Mouse (Mus musculus): ENCODE results near the gene Huwe1.
A peak's percentile ranks its signal among the peaks of the same experiment; 100 is the strongest.

Huwe1 gene

GRCm38 (mm10) chrX:151800701-151801511 lies at the start of gene Huwe1:
Gene Huwe1, plus strand, starts transcription at chrX:151800807.
- DNase-seq: peak; percentile 53

- no peak for DNase-seq
Measured at GRCm38 (mm10) chrX:151780348-151780747, 20.3 kb upstream of the Huwe1 start.

GRCm38 (mm10) chrX:151782939-151783338 lies 17.7 kb upstream of the Huwe1 start:
- DNase-seq: no peak

DNA sequence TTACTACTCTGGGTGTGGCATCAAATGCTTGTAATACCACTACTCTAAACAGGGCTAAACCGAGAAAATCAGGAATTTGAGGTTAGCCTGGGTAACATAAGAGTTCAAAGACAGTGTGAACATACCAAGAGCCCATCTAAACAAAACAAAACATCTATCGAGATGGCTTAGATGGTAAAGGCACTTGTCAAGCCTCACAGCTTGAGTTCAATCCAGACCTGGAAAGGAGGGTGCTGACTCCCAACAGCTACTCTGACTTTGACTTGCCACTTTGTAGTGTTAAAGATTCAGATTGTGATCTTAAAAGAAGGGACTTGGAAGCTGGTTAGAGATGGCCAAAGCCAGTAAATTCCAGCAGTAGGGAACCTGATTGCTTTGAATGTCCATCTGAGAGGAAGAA lies 7.8 kb upstream of the Huwe1 start:
- no peak for DNase-seq

DNA sequence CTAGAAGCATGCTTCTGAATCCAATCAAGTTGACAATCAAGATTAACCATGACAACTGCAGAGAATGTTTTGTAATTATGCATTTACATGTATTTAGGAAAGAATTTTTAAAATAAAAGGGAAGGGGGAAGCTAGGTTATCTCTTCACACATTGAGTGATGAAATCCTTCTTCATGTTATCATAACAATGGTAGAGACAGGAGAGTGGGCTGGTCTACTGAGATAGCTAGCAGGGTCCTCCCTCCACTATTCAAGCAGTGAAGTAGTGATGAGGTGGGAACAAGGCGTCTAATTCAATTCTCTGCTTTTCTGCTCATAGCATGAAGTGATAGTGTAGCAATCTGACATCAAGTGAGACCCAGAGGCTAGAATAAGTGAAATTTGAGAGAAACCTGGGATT lies 2.6 kb upstream of the Huwe1 start:
- DNase-seq: no peak

DNA sequence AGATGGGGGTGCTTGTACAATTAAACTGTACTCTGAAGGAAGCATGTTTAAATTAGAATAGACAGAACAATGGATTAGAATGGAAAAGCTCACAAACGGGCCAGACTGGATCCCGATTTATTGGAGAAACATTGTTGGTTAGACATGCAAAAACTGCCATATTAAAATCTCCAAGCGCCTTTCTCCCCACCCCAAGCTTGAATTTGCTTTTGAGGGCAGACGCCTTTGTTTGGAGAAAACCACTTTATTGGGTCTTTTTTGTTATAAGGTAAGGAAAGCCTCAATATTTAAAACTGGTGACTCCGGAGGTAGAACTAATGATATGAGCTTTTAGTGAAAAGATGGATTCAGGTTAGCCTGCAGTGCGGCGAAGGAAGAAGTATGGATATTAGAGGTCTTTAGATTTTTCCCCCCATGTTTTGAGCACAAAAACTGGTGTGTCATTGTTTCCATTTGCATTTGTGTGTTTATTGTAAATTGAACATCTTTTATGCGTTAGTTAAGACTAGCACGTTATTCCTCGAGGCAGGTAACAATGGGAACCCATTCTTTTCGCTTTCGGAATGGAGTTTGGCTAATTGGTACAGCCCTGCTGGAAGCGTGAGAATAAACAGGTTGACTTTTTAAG lies 1.8 kb downstream of the Huwe1 start:
- DNase-seq: peak; percentile 1

DNA sequence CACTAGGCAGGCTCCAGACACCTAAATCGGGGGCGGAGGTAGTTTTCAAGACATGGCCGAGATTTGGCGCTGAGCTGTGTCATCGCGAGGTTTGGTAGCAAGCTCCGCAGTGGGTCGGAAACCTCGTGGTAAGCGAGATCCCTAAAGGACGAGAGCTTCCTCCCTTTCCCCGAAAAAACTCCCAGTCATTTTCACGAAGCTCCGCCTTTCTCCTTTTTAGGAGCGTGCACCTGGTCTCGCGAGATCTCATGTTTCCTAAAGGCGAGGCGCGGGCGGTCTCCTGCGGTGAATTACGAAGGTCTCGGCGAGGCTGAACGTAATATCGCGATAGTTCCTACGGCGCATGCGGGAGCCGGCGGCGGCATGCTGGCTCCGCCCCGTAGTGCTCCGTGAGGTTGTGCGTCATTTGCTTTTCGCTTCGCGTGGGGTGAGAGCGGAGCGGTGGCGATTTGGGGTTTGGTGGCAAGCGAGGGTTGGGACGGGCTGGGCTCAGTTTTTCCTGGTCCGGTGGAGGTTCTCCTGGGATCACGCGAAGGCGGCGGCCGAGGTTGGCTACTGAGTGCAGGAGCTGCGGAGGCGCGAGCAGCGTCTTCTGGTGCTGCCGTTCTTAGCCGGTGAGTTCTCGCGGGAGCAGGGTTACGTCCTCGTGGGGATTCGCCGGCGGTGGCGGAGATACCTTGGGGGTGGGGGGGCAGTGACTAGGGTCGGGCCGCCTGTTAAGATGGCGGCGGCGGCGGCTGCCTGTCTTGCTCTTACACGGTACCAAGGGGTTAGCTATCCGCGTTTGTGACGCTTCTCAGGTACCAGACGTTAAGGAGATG lies 2.6 kb downstream of the Huwe1 start:
- peak; percentile 90 for DNase-seq

DNA sequence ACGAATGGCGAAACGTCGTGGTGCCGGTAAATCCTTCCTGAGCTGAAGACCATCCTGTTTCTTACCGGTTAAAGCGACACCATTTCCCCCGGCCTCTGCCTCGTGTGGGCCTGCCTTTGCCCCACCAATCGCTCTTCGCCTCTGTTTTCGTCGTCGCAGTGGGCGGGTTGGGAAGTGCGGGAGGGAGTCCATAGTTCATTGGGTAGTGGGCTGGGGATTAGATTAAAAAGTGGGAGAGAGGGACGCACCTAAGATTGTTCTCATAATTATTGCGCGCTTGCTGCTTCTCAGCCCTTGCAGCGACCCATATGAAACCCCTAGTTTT lies 3.1 kb downstream of the Huwe1 start:
- peak; percentile 59 for DNase-seq

GRCm38 (mm10) chrX:151804388-151804787 lies 3.8 kb downstream of the Huwe1 start:
- no peak for DNase-seq

- no peak for DNase-seq
Measured at GRCm38 (mm10) chrX:151811481-151811880, 10.9 kb downstream of the Huwe1 start.

GRCm38 (mm10) chrX:151813656-151814055 lies 13.0 kb downstream of the Huwe1 start:
- DNase-seq: no peak

GRCm38 (mm10) chrX:151817712-151818111 lies 17.1 kb downstream of the Huwe1 start:
- no peak for DNase-seq

- no peak for DNase-seq
Measured at GRCm38 (mm10) chrX:151828971-151829370, 28.4 kb downstream of the Huwe1 start.

DNA sequence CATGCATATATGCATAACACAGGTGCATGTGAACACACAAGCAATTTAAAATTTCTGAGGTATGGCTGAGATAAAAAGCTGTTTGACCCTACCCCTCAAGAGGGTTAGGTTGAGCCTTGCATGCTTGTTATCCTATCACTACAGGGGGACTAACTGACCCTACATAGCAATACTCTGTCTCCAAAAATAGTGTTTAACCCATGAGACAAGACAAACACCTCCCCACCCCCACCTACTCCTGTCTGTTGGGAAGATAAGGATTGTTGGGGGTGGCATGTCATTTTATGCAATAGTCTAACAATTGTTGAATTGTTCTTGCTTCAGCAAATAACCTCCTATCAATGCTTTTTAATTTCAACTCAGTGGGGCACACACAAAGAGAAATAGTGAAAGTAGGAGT lies 30.7 kb downstream of the Huwe1 start:
- no peak for DNase-seq

DNA sequence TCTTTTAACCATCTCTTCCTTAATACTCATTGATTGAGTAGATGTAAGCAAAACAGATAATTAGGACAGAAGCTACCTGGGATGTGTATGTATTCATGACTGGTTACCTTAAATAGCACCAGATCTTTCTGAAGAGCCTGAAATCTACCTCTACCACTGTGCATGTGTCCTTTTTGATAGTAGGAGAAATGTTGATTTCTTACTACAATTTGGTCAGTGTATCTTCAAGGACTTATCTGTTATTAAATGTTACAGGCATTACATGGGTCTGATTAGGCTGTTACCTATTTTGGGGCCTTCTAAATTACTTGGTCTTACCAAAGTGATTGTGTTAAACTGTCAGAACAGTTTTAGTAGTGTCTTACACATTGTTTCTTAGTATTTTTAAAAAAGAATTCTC lies 32.4 kb downstream of the Huwe1 start:
- DNase-seq: no peak

DNA sequence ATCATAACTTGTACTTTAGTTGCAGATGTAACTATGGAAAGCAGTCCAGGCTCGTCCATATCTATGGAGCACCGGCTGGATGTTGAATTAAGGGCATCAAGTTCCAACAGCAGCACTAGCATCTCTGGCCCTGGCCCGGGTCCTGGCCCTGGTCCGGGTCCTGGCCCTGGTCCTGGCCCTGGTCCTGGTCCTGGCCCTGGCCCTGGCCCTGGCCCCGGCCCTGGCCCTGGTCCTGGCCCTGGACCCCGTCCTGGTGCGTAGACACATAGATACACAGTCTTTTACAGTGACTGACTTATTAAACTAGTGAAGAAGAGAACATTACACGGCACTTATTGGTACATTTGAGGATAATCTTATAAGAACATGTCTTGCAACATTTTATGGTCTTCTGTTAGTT lies 58.8 kb downstream of the Huwe1 start:
- no peak for DNase-seq

- no peak for DNase-seq
Measured at GRCm38 (mm10) chrX:151910692-151911091, 110.1 kb downstream of the Huwe1 start.

DNA sequence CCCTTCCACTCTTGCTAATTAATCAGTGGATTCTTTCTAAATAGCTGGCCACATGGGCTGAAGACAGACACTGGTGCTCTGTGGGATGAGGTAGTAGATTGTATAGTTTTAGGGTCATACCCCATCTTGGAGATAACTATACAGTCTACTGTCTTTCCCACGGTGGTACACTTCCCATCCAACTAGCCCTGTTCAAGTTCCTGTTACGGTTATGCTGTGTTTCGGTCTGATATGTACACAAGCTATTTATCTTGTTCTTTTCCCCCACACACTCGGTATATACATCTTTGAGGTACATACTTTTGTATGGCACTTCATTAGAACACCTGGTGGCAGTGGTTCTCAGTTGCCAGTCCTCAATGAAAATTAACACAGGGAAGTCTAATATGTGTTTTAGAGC lies 111.7 kb downstream of the Huwe1 start:
- DNase-seq: no peak

DNA sequence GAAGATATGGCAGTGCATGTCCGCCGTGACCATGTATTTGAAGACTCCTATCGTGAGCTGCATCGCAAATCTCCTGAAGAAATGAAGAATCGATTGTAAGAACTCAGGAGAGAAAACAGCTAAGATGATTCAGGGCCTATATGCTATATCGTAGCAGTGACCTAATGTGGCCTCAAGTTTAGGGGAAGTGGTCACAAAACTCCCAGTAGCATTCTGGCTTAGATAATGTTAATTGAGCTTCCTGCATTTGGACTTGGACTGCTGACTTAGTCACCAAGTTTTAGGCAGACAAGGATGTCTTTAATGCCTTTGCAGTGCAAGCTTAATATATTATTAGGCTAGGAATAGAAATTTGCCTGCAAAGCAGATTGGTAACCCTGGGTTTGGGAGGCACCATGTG lies 128.8 kb downstream of the Huwe1 start:
- DNase-seq: no peak

DNA sequence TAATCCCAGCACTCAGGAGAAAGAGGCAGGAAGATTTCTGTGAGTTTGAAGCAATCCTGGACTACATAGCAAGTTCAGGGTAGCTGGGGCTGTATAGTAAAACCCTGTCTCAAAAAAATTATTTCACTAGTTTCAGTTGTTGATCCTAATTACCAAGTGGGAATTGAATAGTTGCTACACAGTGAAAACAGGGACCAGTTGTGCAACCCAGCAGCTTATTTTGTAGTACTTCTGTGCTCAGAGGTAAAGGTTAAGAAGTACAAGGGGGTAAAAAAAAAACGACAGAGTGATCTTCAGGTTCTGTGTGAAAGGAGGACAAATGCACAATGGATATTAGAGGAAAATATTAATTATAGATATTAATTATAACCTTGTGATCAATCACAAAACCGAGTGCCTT lies 138.2 kb downstream of the Huwe1 start:
- DNase-seq: no peak

- DNase-seq: no peak
Measured at GRCm38 (mm10) chrX:151946986-151947385, 146.4 kb downstream of the Huwe1 start.

DNA sequence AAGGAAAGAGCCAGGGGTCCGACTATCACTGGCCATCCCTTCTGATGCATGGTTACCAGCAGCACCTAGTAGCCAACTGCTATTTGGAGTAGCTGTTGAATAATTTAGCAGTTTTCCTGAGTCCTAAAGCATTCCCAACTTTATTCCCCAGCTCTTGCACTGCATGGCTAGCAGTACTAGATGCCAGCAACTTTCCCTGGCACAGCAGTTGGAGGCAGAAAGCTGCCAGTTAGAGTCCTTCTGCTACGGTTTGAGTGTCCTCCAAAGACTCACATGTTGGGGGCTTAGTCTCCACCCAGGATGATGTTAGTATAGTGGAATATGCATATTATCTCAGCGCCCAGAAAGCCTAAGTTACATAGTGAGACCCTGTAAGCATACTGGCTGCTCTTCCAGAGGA lies 147.2 kb downstream of the Huwe1 start:
- DNase-seq: no peak

DNA sequence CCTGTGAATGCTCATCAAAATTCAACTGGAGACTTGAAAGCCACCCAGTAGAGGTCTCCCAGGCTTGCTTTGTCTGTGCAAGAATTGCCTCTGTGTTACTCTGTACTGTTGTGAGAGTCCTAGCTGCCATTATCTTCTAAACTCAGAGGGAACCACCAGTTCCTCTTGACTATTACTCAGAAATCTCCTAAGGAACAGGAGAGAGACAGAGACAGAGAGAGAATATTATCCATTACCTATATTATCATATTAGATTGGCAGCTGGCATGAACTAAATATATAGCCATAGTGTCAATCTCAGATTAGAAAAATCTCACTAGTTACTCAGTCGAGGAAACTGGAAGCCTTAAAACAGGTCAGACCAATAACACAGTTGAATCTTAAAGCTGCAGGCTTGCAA lies 149.6 kb downstream of the Huwe1 start:
- DNase-seq: no peak

DNA sequence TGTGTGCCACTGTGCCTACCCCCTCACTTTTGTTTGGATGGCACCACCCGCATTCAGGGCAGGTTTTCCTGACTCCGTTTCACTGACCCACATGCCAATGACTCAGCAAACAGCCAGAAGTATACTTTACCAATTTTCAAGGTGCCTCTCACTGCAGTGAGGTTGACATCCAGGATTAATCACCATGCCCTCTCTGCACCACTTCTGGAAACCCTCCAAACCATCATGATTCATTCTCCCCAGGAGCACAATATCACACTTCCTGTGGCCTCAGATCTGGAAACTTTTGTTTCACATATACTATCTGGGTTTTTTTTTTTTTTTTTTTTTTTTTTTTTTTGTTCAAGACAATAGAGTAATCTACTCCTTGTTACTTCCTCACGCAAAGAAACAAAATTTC lies 150.6 kb downstream of the Huwe1 start:
- no peak for DNase-seq

Measured in thymus, postnatal 25 days (tissue).